Mouse (Mus musculus) heart, adult 8-10 months (tissue): Measurements from ENCODE around the gene Edn1. TPM values are rescaled to one million over a fixed set of nuclear protein-coding genes. Genes with fewer than 3 reads are reported as not detected.

Experiments used
- DNase-seq: peaks from one replicate; pipeline ENCODE4 v3.0.0; 2022; ENCODE audit warnings: low spot score
- total RNA-seq, 4 experiments: library from RNA; stranded (reverse); gene quantifications; 2 replicates each; pipeline ENCODE4 v1.2.4; 2022

Edn1 gene
- total RNA-seq, 4 experiments from 2014 or later: 3.3 to 6.3 (median 3.8) TPM

GRCm38 (mm10) chr13:42315628-42316027 lies 14.4 kb downstream of the Edn1 start:
- DNase-seq: no peak

GRCm38 (mm10) chr13:42317808-42318207 lies 16.5 kb downstream of the Edn1 start:
- no peak for DNase-seq

- no peak for DNase-seq
Measured at GRCm38 (mm10) chr13:42328576-42328975, 27.3 kb downstream of the Edn1 start.

GRCm38 (mm10) chr13:42331104-42331503 lies 29.8 kb downstream of the Edn1 start:
- DNase-seq: no peak

- DNase-seq: no peak
Measured at GRCm38 (mm10) chr13:42334981-42335380, 33.7 kb downstream of the Edn1 start.

GRCm38 (mm10) chr13:42336414-42336813 lies 35.1 kb downstream of the Edn1 start:
- DNase-seq: no peak

GRCm38 (mm10) chr13:42337072-42337471 lies 35.8 kb downstream of the Edn1 start:
- DNase-seq: no peak

GRCm38 (mm10) chr13:42339466-42339865 lies 38.2 kb downstream of the Edn1 start:
- no peak for DNase-seq

- no peak for DNase-seq
Measured at GRCm38 (mm10) chr13:42341871-42342532, 40.7 kb downstream of the Edn1 start.

GRCm38 (mm10) chr13:42345439-42345838 lies 44.2 kb downstream of the Edn1 start:
- DNase-seq: no peak

- no peak for DNase-seq
Measured at GRCm38 (mm10) chr13:42346414-42346813, 45.1 kb downstream of the Edn1 start.

GRCm38 (mm10) chr13:42351675-42352074 lies 50.4 kb downstream of the Edn1 start:
- DNase-seq: no peak

Other genes with a start within 250 kb of the Edn1 start
- gene Hivep1, start 249.5 kb upstream of the Edn1 start, total RNA-seq: 10 to 100 TPM; 21.0 to 26.3 (median 25.3) TPM